Mouse (Mus musculus) hindbrain, postnatal 0 days (tissue): ENCODE data around the gene Vwa8. TPM values are rescaled to one million over a fixed set of nuclear protein-coding genes. Genes with fewer than 3 reads are reported as not detected.
"Not testable (repeated sequence)": the region's sequence is repeated elsewhere in the genome, so short reads cannot be mapped to it uniquely, and the experiment has no call there.

Source experiments
- ATAC-seq: fragments of 200-750 bp; cut with Nextera tagmentation; 2 replicates; pipeline ENCODE4 v1.8.0; 2017; ENCODE audit warnings: mild to moderate bottlenecking, moderate TSS enrichment, moderate library complexity
- DNase-seq: peaks from one replicate; pipeline ENCODE4 v3.0.0-alpha.2; 2015; ENCODE audit warnings: low spot score
- H3K27ac ChIP-seq: fragments of 300-500 bp; sonication (generic); 2 replicates; pipeline ENCODE4 v1.5.1; 2014; ENCODE audit warnings: mild to moderate bottlenecking
- H3K27me3 ChIP-seq: fragments of 300-500 bp; sonication (generic); 2 replicates; pipeline ENCODE4 v1.6.1; 2014; ENCODE audit warnings: low read length, mixed read lengths; ENCODE audit not compliant: insufficient read depth
- H3K36me3 ChIP-seq: fragments of 300-500 bp; sonication (generic); 2 replicates; pipeline ENCODE4 v1.6.1; 2014; ENCODE audit warnings: low read length, mixed read lengths; ENCODE audit not compliant: insufficient read depth
- H3K4me1 ChIP-seq: fragments of 300-500 bp; sonication (generic); 2 replicates; pipeline ENCODE4 v1.6.1; 2014; ENCODE audit warnings: antibody characterized with exemption, low read length, mixed read lengths; ENCODE audit not compliant: insufficient read depth
- H3K4me2 ChIP-seq: fragments of 300-500 bp; sonication (generic); 2 replicates; pipeline ENCODE4 v1.6.1; 2014; ENCODE audit warnings: low read depth, mild to moderate bottlenecking, low read length, moderate library complexity, mixed read lengths
- H3K4me3 ChIP-seq: fragments of 300-500 bp; sonication (generic); 2 replicates; pipeline ENCODE4 v1.5.1; 2014; ENCODE audit warnings: low read length
- H3K9ac ChIP-seq: fragments of 300-500 bp; sonication (generic); replicated peaks from 2 replicates; pipeline ENCODE4 v1.6.1; 2014; ENCODE audit warnings: mild to moderate bottlenecking, low read length, moderate library complexity, mixed read lengths
- H3K9me3 ChIP-seq: fragments of 300-500 bp; sonication (generic); 2 replicates; pipeline ENCODE4 v1.6.1; 2016; ENCODE audit warnings: low read length, mixed read lengths
- CTCF ChIP-seq: IDR thresholded peaks from 2 replicates; pipeline ENCODE4 v1.5.1; 2016; ENCODE audit warnings: antibody characterized with exemption, control low read depth, low read depth
- WGBS: fragments of 180-500 bp; shearing (Covaris S2); extraction: QIAGEN DNeasy Blood & Tissue Kit; methylation state at CpG from one replicate; pipeline ENCODE4 v1.1.7; 2014; 5-methylcytosine and 5-hydroxymethylcytosine counted together
- polyA plus RNA-seq: library from polyadenylated mRNA; unstranded; fragments of >200 nt; fragmentation: Nextera tagmentation; extraction: Ambion mirVana; gene quantifications from 2 replicates; pipeline ENCODE4 v1.2.1, GENCODE M21; 2015
- total RNA-seq: library from RNA; depleted of rRNA; stranded (reverse); fragments of >200 nt; gene quantifications from 2 replicates; pipeline ENCODE4 v1.2.3, GENCODE M21; 2014

Vwa8 gene
- total and polyA plus RNA-seq, 2 experiments from 2014 or later: 9.6 to 20.8 TPM

GRCm38 (mm10) chr14:78880879-78881278, 32.0 kb downstream of the Vwa8 start:
- Histone ChIP-seq H3K27me3 (no peaks in the 10 kb centered on the region), H3K36me3 (no peaks in the 10 kb centered on the region), H3K9me3 (no peaks in the 10 kb centered on the region), H3K9ac (no peak overlapping the region), H3K4me1 (no peaks in the 10 kb centered on the region), H3K4me2 (no peak overlapping the region), H3K27ac (no peak overlapping the region), H3K4me3 (no peak overlapping the region)
- WGBS: 69% methylated on average over 4 of the region's 4 CpGs
- ATAC-seq (no peak), DNase-seq (no peak)
- TF ChIP-seq CTCF: no peak

- TF ChIP-seq CTCF: no peak
- H3K27ac ChIP-seq: no peak overlapping the region
- no peak overlapping the region for H3K4me3 ChIP-seq
- H3K9ac ChIP-seq: no peak overlapping the region
- 50% methylated on average over 10 of the region's 10 CpGs for WGBS
- H3K4me2 ChIP-seq: no peak overlapping the region
- ATAC-seq (no peak), DNase-seq (no peak)
- no peaks in the 10 kb centered on the region for H3K27me3 ChIP-seq
- H3K4me1 ChIP-seq: no peaks in the 10 kb centered on the region
- H3K36me3 ChIP-seq: no peaks in the 10 kb centered on the region
- no peaks in the 10 kb centered on the region for H3K9me3 ChIP-seq
These were observed 32.7 kb downstream of the Vwa8 start for GRCm38 (mm10) chr14:78881563-78881962.

GRCm38 (mm10) chr14:78885915-78886534, 37.2 kb downstream of the Vwa8 start:
- Histone ChIP-seq H3K36me3 (no peaks in the 10 kb centered on the region), H3K4me1 (no peaks in the 10 kb centered on the region), H3K9ac (no peak overlapping the region), H3K27ac (no peak overlapping the region), H3K4me2 (no peak overlapping the region), H3K9me3 (no peaks in the 10 kb centered on the region), H3K4me3 (no peak overlapping the region), H3K27me3 (no peaks in the 10 kb centered on the region)
- WGBS: 51% methylated on average over 7 of the region's 7 CpGs
- TF ChIP-seq CTCF: no peak
- peak; percentile 12; the same call in 1 of the 2 replicates for ATAC-seq
- no peak for DNase-seq

- no peak overlapping the region for H3K4me2 ChIP-seq
- H3K4me1 ChIP-seq: no peaks in the 10 kb centered on the region
- TF ChIP-seq CTCF: no peak
- no peak overlapping the region for H3K4me3 ChIP-seq
- 70% methylated on average over 8 of the region's 8 CpGs for WGBS
- H3K9ac ChIP-seq: no peak overlapping the region
- H3K27me3 ChIP-seq: no peaks in the 10 kb centered on the region
- ATAC-seq (peak; percentile 47), DNase-seq (peak; percentile 58)
- H3K36me3 ChIP-seq: no peaks in the 10 kb centered on the region
- no peaks in the 10 kb centered on the region for H3K9me3 ChIP-seq
- H3K27ac ChIP-seq: no peak overlapping the region
These were observed 37.8 kb downstream of the Vwa8 start for GRCm38 (mm10) chr14:78886566-78887234.

GRCm38 (mm10) chr14:78887494-78887893, 38.6 kb downstream of the Vwa8 start:
- not testable (repeated sequence) for H3K4me1 ChIP-seq, ATAC-seq, H3K4me3 ChIP-seq, H3K9ac ChIP-seq, H3K4me2 ChIP-seq, H3K27me3 ChIP-seq, DNase-seq, H3K9me3 ChIP-seq, H3K36me3 ChIP-seq, H3K27ac ChIP-seq
- WGBS: 96% methylated on average over 14 of the region's 18 CpGs

- Histone ChIP-seq H3K4me1 (no peaks in the 10 kb centered on the region), H3K27me3 (no peaks in the 10 kb centered on the region), H3K36me3 (no peaks in the 10 kb centered on the region), H3K4me3 (no peak overlapping the region), H3K27ac (no peak overlapping the region), H3K4me2 (no peak overlapping the region), H3K9me3 (no peaks in the 10 kb centered on the region), H3K9ac (no peak overlapping the region)
- WGBS: 96% methylated on average over 1 of the region's 1 CpGs
- DNase-seq: no peak
- no peak for TF ChIP-seq CTCF
- no peak for ATAC-seq
These were observed 46.6 kb downstream of the Vwa8 start for GRCm38 (mm10) chr14:78895496-78895895.

GRCm38 (mm10) chr14:78896252-78896651, 47.4 kb downstream of the Vwa8 start:
- H3K4me2 ChIP-seq: no peak overlapping the region
- H3K36me3 ChIP-seq: no peaks in the 10 kb centered on the region
- no peaks in the 10 kb centered on the region; the same call in 1 of the 2 replicates for H3K4me1 ChIP-seq
- no peaks in the 10 kb centered on the region for H3K27me3 ChIP-seq
- 71% methylated on average over 5 of the region's 5 CpGs for WGBS
- H3K4me3 ChIP-seq: no peak overlapping the region
- ATAC-seq (peak; percentile 49), DNase-seq (peak; percentile 27)
- no peak for TF ChIP-seq CTCF
- H3K9ac ChIP-seq: no peak overlapping the region
- no peak overlapping the region for H3K27ac ChIP-seq
- H3K9me3 ChIP-seq: no peaks in the 10 kb centered on the region
